Mouse (Mus musculus) heart, embryonic 14.5 days (tissue): Measurements from ENCODE around the gene Nhsl2. TPM values are rescaled to one million over a fixed set of nuclear protein-coding genes. Genes with fewer than 3 reads are reported as not detected.

Experiments
- ATAC-seq: fragments of 200-750 bp; cut with Nextera tagmentation; 2 replicates; pipeline ENCODE4 v1.8.0; 2017; ENCODE audit warnings: low read depth, moderate TSS enrichment; ENCODE audit not compliant: insufficient number of reproducible peaks, insufficient read depth, low FRiP score
- H3K27ac ChIP-seq, 2 experiments: fragments of 200-500 bp in 1 of 2; fragments of 300-500 bp in 1 of 2; sonication (generic) in 1 of 2; replicated peaks in 1 of 2; 2 replicates each; pipeline ENCODE4 v1.5.1; 2012 to 2014; ENCODE audit warnings: low read depth in 2 of 2, low read length in 2 of 2, control low read depth in 1 of 2, mild to moderate bottlenecking in 1 of 2, mixed read lengths in 1 of 2; ENCODE audit not compliant: control insufficient read depth in 1 of 2, insufficient read depth in 1 of 2
- H3K27me3 ChIP-seq: fragments of 300-500 bp; sonication (generic); 2 replicates; pipeline ENCODE4 v1.6.1; 2014; ENCODE audit warnings: mild to moderate bottlenecking, low read length, control low read depth; ENCODE audit not compliant: control insufficient read depth, insufficient read depth
- H3K36me3 ChIP-seq: fragments of 300-500 bp; sonication (generic); 2 replicates; pipeline ENCODE4 v1.6.1; 2014; ENCODE audit warnings: mild to moderate bottlenecking, control low read depth, low read length, mixed read lengths; ENCODE audit not compliant: control insufficient read depth, insufficient read depth
- H3K4me1 ChIP-seq, 2 experiments: fragments of 200-500 bp in 1 of 2; fragments of 300-500 bp in 1 of 2; sonication (generic) in 1 of 2; 2 replicates each; pipeline ENCODE4 v1.6.1; 2012 to 2014; ENCODE audit warnings: low read length in 2 of 2, control low read depth in 1 of 2, mixed read lengths in 1 of 2; ENCODE audit not compliant: control insufficient read depth in 2 of 2, insufficient read depth in 2 of 2
- H3K4me2 ChIP-seq: fragments of 300-500 bp; sonication (generic); 2 replicates; pipeline ENCODE4 v1.6.1; 2014; ENCODE audit warnings: mild to moderate bottlenecking, low read length
- H3K4me3 ChIP-seq, 2 experiments: fragments of 200-500 bp in 1 of 2; fragments of 300-500 bp in 1 of 2; sonication (generic) in 1 of 2; 2 replicates each; pipeline ENCODE4 v1.5.1; 2012 to 2014; ENCODE audit warnings: low read length in 2 of 2, mild to moderate bottlenecking in 2 of 2, control low read depth in 1 of 2, low read depth in 1 of 2, moderate library complexity in 1 of 2; ENCODE audit not compliant: control insufficient read depth in 1 of 2, insufficient read depth in 1 of 2
- H3K9ac ChIP-seq: fragments of 300-500 bp; sonication (generic); 2 replicates; pipeline ENCODE4 v1.6.1; 2014; ENCODE audit warnings: mild to moderate bottlenecking, low read length
- H3K9me3 ChIP-seq: fragments of 300-500 bp; sonication (generic); 2 replicates; pipeline ENCODE4 v1.6.1; 2016; ENCODE audit warnings: low read length, control low read depth; ENCODE audit not compliant: control insufficient read depth
- WGBS: fragments of 180-500 bp; shearing (Covaris S2); extraction: QIAGEN DNeasy Blood & Tissue Kit; methylation state at CpG from one replicate; pipeline ENCODE4 v1.1.7; 2014; 5-methylcytosine and 5-hydroxymethylcytosine counted together
- polyA plus RNA-seq: library from polyadenylated mRNA; unstranded; fragments of >200 nt; fragmentation: Nextera tagmentation; extraction: Ambion mirVana; gene quantifications from 2 replicates; pipeline ENCODE4 v1.2.1, GENCODE M21; 2014

The Nhsl2 gene
- polyA plus RNA-seq, 1 experiment from 2014 or later, result 15.5 TPM

DNA sequence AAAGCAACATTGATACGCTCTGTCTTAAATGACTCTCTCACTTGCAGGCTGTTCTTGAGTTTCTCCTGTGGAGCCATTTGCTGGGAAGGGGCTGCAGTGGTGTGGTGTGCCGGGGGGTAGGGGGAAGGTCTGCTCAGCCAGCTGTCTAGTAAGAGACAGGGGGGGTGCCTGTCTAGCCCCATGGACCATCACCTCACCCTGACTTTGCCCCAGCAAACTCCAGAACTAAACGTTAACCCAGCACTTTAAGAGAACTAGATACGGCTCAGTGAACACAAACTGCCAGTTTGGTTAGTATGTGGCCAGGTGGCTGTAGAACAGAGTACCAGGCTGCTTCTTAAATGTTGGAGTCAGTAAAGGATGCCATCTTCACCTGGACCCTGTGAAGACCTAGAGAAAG lies 226.0 kb downstream of the Nhsl2 start:
- Histone ChIP-seq H3K4me1 (peaks cover 3 to 6% of the 10 kb centered on the region in 2 experiments; a peak in 3 of 4 replicates), H3K4me2 (no peak overlapping the region), H3K27ac (no peak overlapping the region), H3K9me3 (no peaks in the 10 kb centered on the region), H3K4me3 (no peak overlapping the region), H3K27me3 (no peaks in the 10 kb centered on the region), H3K36me3 (peaks cover 36% of the 10 kb centered on the region), H3K9ac (no peak overlapping the region)
- no peak for ATAC-seq
- WGBS, result 85% methylated on average over 4 of the region's 4 CpGs

DNA sequence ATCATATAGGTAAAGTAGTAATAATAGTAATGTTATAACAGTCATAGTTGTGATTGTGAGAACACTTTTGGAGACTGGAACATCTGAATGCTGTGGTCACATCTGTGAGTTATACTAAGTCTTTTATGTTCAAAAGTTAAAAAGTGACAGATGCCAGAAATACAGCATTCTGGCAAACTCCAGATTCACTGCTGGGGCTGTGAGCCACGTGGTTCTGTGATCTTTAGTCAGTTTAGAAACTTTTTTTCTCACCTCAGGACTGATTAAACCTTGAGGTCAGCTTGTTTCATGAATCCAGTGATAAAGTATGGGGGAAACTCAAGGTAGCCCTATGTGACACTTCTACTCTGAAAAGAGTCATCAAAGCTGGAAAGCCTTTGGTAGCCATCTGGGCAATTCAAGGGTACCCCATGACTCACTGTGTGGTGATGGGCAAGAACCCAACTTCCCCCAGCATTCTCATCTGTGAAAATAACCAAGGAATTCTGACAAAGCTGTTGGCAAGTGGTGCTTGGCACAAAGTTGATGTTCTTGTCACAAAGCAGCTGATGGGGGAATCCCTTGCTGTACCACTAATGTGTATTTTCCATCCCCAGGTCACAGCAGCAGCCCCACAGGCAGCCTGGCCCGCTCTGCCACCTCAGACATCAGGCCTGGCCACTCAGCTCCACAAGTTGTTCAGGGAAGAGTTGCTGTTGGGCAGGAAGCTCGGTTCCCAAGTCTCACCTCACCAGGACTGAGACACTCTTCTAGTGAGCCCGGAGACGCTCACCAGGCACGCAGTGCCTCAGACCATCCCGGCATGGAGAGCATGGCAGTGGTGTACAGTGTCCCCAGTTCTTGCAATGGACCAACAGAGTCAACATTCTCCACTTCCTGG lies 227.9 kb downstream of the Nhsl2 start:
- Histone ChIP-seq H3K4me3 (no peak overlapping the region), H3K4me2 (no peak overlapping the region), H3K9me3 (no peaks in the 10 kb centered on the region), H3K27ac (no peak overlapping the region), H3K27me3 (no peaks in the 10 kb centered on the region), H3K4me1 (no peaks in the 10 kb centered on the region), H3K36me3 (peaks cover 45% of the 10 kb centered on the region), H3K9ac (no peak overlapping the region)
- no peak for ATAC-seq
- 77% methylated on average over 7 of the region's 7 CpGs for WGBS

DNA sequence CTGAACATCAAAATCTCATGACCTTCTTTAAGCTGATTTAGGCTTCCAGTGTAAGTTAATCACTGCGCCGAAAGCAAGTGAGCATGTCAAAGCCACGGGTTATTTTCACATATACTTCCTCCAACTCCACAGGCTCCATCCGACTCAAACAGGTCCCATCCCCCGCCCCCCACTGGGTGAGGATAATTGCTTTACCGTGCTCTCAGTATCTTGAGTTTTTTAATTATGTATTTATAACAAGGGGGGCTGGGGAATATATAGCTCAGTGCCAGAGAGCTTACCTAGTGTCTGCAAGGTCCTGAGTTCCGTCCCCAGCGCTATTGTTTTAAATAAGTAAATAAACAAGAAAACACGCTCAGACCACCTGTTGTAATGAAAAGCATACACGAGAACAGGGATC lies 231.9 kb downstream of the Nhsl2 start:
- no peak overlapping the region for H3K27ac ChIP-seq
- H3K9me3 ChIP-seq, result no peaks in the 10 kb centered on the region
- H3K27me3 ChIP-seq, result no peaks in the 10 kb centered on the region
- ATAC-seq, result no peak
- H3K9ac ChIP-seq, result no peak overlapping the region
- H3K4me3 ChIP-seq, result no peak overlapping the region
- no peaks in the 10 kb centered on the region for H3K4me1 ChIP-seq
- H3K4me2 ChIP-seq, result no peak overlapping the region
- peaks cover 54% of the 10 kb centered on the region for H3K36me3 ChIP-seq
- WGBS, result 71% methylated on average over 10 of the region's 10 CpGs

DNA sequence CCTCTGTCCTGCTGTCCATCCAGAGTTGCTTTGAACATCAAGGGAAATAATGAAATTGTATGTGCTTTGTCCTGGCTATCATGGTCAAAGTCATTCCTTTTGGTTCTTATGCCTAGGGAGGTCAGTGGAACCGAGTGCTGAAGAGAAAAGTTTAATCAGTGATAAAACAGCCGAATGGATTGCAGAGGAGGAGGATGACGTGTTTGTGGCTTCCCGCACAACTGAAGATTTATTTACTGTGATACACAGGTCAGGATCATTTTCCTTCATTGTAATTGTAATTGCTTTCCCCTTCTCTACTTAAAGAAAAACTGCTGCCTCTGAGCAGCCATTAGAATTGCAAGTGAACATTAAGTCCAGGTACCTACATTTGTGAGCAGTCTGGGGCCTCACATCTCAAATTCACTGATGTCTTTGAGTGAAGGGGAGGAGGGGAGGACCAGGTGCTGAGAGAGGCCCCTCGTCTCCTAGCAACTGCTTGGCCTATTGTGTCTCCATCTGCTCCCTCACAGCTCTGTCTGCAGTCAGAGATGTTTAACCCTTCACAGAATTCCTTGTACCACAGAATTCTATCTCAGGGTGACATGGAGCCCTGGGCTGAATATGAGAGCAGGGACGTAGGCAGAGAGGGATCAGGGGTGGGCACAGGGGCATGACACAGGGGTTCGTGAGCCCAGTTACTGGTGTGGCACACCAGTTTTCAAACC lies 232.5 kb downstream of the Nhsl2 start:
- WGBS, result 64% methylated on average over 7 of the region's 7 CpGs
- no peaks in the 10 kb centered on the region for H3K4me1 ChIP-seq
- no peaks in the 10 kb centered on the region for H3K27me3 ChIP-seq
- peaks cover 54% of the 10 kb centered on the region for H3K36me3 ChIP-seq
- no peak overlapping the region for H3K27ac ChIP-seq
- H3K4me2 ChIP-seq, result no peak overlapping the region
- H3K9me3 ChIP-seq, result no peaks in the 10 kb centered on the region
- no peak overlapping the region for H3K9ac ChIP-seq
- H3K4me3 ChIP-seq, result no peak overlapping the region
- ATAC-seq, result no peak

DNA sequence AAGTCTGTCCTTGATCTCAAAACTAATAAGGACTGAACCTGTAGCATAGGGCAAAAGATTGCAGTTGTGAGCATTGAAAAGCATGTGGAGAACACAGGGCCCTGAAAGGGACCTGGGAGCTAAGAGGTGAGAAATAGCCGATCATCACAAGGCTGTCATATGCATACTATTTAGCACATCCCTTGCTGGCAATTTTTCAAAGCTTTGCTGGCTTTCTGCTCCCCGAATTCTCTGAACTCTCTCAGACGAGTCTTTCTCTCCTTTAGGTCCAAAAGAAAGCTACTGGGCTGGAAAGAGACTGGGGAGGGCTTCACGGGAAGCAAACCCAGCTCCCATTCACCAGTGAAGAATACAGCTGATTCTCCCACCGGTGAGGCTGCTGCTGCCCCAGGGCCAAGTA lies 233.2 kb downstream of the Nhsl2 start:
- Histone ChIP-seq H3K36me3 (peaks cover 54% of the 10 kb centered on the region), H3K9me3 (no peaks in the 10 kb centered on the region), H3K4me2 (no peak overlapping the region), H3K4me1 (no peaks in the 10 kb centered on the region), H3K9ac (no peak overlapping the region), H3K27me3 (no peaks in the 10 kb centered on the region), H3K4me3 (no peak overlapping the region), H3K27ac (no peak overlapping the region)
- 71% methylated on average over 5 of the region's 5 CpGs for WGBS
- no peak for ATAC-seq

DNA sequence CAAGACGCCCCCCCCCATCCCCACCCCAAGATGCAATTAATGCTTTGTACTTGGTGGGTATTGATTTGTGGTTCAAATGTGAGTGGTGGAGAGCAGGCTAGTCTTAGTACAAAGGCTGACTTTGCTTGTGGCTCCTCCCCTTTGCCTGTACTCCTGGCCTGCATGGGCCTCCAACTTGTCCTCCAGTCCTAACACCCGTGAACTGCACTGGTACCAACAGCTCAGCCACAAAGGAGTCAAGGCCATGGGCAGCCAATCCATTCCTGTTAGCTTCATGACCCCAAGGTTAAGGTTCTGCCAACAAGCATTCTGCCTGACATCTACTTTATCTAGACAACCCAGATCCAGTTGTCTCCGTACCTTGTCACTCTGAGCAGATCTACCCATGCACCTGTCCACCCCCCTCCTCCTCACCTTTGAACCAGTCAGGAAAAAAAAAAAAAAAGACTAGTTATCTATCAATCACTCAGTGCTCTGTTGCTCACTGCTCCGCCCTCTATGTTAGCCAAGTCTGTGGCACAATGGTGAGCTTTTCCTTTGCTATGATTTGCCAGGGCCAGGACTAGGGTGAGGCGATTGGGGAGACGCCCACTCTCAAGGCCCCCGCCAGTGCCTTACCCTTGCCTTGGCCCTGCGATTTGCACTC lies 236.7 kb downstream of the Nhsl2 start:
- ATAC-seq, result no peak
- no peaks in the 10 kb centered on the region for H3K4me1 ChIP-seq
- WGBS, result 80% methylated on average over 8 of the region's 8 CpGs
- no peak overlapping the region for H3K27ac ChIP-seq
- H3K9me3 ChIP-seq, result no peaks in the 10 kb centered on the region
- peaks cover 29% of the 10 kb centered on the region for H3K36me3 ChIP-seq
- no peak overlapping the region for H3K4me2 ChIP-seq
- no peak overlapping the region for H3K4me3 ChIP-seq
- H3K27me3 ChIP-seq, result no peaks in the 10 kb centered on the region
- no peak overlapping the region for H3K9ac ChIP-seq

DNA sequence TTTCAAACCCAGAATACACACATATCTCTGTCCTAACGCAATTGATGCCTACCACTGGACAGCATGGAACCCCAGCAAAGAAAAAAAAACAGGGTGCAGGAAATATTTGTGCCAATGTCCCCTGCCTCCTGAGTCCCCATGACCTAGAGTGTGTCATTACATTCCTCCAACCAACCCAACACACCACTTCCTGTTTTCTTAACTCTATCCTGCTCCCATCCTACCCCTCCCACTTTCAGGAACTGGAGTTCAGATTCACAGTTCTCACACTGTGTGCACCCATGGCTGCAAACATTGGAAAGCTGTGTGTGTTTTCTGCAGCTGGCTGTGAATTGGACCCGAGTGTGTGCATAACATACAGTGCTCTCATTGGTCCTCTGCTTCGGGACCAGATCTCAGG lies 241.4 kb downstream of the Nhsl2 start:
- H3K9me3 ChIP-seq, result no peaks in the 10 kb centered on the region
- no peak overlapping the region for H3K4me2 ChIP-seq
- H3K4me3 ChIP-seq, result no peak overlapping the region
- 70% methylated on average over 3 of the region's 3 CpGs for WGBS
- no peaks in the 10 kb centered on the region for H3K27me3 ChIP-seq
- no peak overlapping the region for H3K27ac ChIP-seq
- H3K9ac ChIP-seq, result no peak overlapping the region
- ATAC-seq, result no peak
- H3K4me1 ChIP-seq, result no peaks in the 10 kb centered on the region
- H3K36me3 ChIP-seq, result no peaks in the 10 kb centered on the region
